ENCODE assay signal across 28 mouse cellular contexts in the genomic region with DNA sequence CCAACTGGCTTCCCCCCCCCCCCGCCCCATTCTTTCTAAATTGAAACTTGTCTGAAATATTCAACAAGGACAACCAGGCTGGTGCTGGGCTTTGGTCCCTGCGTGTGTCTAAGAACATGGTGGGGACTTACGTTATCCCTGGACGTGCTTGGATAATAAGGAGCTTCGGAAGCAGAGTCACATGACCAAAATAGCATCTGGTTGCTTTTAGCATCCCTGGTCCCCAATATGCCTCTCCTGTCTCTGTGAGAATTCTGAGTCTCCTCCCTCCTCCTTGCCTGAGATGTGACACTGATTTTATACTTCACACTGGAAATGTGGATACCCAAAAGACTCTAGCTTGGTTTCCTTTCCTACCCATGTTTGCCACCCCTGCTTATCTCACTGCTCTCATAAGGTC. TPM values are rescaled to one million over a fixed set of nuclear protein-coding genes. Genes with fewer than 3 reads are reported as not detected.
DNase-seq lines count a peak whose midpoint lies in the region; ATAC-seq and TF ChIP-seq lines count a peak whose summit lies in the region.
"Had no signal": no experiment of that assay in that cellular context is flagged by ENCODE, and none has a peak within 500 bp of the region (broad histone marks: within the 10 kb centered on the region; RNA-seq: fewer than 3 reads in every experiment).

No protein-coding gene starts in this region.

- H3K4me1 ChIP-seq in midbrain, embryonic 14.5 days (ENCODE audit: control insufficient read depth, insufficient read depth, low read length): peaks cover 25% of the 10 kb centered on the region
- H3K4me1 ChIP-seq: embryonic facial prominence, embryonic 10.5 days; embryonic facial prominence, embryonic 15.5 days; heart, embryonic 15.5 days; liver, embryonic 12.5 days had no signal

- H3K9me3 ChIP-seq in midbrain, embryonic 14.5 days (ENCODE audit: control insufficient read depth, low read length): no peaks in the 10 kb centered on the region
- H3K9me3 ChIP-seq: embryonic facial prominence, embryonic 10.5 days; embryonic facial prominence, embryonic 15.5 days; heart, embryonic 15.5 days; liver, embryonic 12.5 days; neural tube, embryonic 13.5 days had no signal

- TF ChIP-seq POLR2A in brain, embryonic 14.5 days (IDR thresholded peaks at IDR 0.05; ENCODE audit: borderline replicate concordance, extremely low read depth, insufficient read depth, insufficient read length, poor library complexity, severe bottlenecking): no peak

- WGBS in midbrain, embryonic 14.5 days: 61% methylated on average over 5 of the region's 5 CpGs

- H3K9ac ChIP-seq in midbrain, embryonic 14.5 days (replicated peaks; ENCODE audit: low read length): no peak overlapping the region
- H3K9ac ChIP-seq: embryonic facial prominence, embryonic 15.5 days; heart, embryonic 15.5 days; liver, embryonic 12.5 days; liver, postnatal 0 days; neural tube, embryonic 13.5 days had no signal

- 0 out of 2 replicates have a peak, but pooled peaks have one; percentile 1 for ATAC-seq in frontal cortex, adult (ENCODE audit: low TSS enrichment)
- ATAC-seq in midbrain, embryonic 14.5 days (ENCODE audit: low FRiP score, low TSS enrichment): no peak
- ATAC-seq: CD4-positive, CD25-positive, alpha-beta regulatory T cell, adult 4 months; inflammation-experienced regulatory T-cells, adult 6 months; liver, embryonic 12.5 days; liver, postnatal 0 days had no signal

- TF ChIP-seq CTCF in brain, embryonic 14.5 days (IDR thresholded peaks at IDR 0.05; ENCODE audit: borderline replicate concordance, extremely low read depth, insufficient read depth, insufficient read length): no peak

- no peaks in the 10 kb centered on the region for H3K27me3 ChIP-seq in midbrain, embryonic 14.5 days (ENCODE audit: control insufficient read depth, insufficient read depth, low read length)
- H3K27me3 ChIP-seq: embryonic facial prominence, embryonic 15.5 days; heart, embryonic 15.5 days; liver, embryonic 12.5 days; neural tube, embryonic 13.5 days had no signal

- DNase-seq in frontal cortex, postnatal 14 days (ENCODE audit: low spot score in 2 of 2): no peak
- peak; percentile 42 for DNase-seq in layer of hippocampus, adult 9-11 months
- no peak for DNase-seq in layer of hippocampus, adult 9-10 months (ENCODE audit: low spot score)
- peak; percentile 62 for DNase-seq in brain, embryonic 14.5 days (ENCODE audit: low read depth)
- no peak for DNase-seq in midbrain, embryonic 14.5 days
- no peak for DNase-seq in thymus, postnatal 4 days
- DNase-seq: adrenal gland, postnatal 14 days; cerebellum, adult 2 months; cerebellum, postnatal 14 days; kidney, adult 18-20 months; kidney, postnatal 4 days; left cerebral cortex, postnatal 4 days; liver, postnatal 0 days; lung, postnatal 36 days; right cerebral cortex, postnatal 4 days; thymus, adult 18-20 months; thymus, postnatal 25 days had no signal

- H3K4me3 ChIP-seq in midbrain, embryonic 14.5 days (replicated peaks; ENCODE audit: low read depth, low read length): no peak overlapping the region
- H3K4me3 ChIP-seq: embryonic facial prominence, embryonic 10.5 days; embryonic facial prominence, embryonic 15.5 days; heart, embryonic 15.5 days; liver, embryonic 12.5 days; neural tube, embryonic 13.5 days had no signal

- H3K27ac ChIP-seq in midbrain, embryonic 14.5 days (replicated peaks; ENCODE audit: low read depth, low read length): peak overlapping the region; percentile 63
- H3K27ac ChIP-seq: embryonic facial prominence, embryonic 10.5 days; embryonic facial prominence, embryonic 15.5 days; heart, embryonic 15.5 days; kidney, postnatal 0 days; liver, embryonic 12.5 days; neural tube, embryonic 13.5 days; stomach, postnatal 0 days had no signal

- H3K4me2 ChIP-seq in midbrain, embryonic 14.5 days (ENCODE audit: low read length): no peak overlapping the region
- H3K4me2 ChIP-seq: embryonic facial prominence, embryonic 15.5 days; heart, embryonic 15.5 days; liver, embryonic 12.5 days; neural tube, embryonic 13.5 days had no signal

- H3K36me3 ChIP-seq in midbrain, embryonic 14.5 days (ENCODE audit: control insufficient read depth, insufficient read depth, low read length): no peaks in the 10 kb centered on the region
- H3K36me3 ChIP-seq: embryonic facial prominence, embryonic 10.5 days; embryonic facial prominence, embryonic 15.5 days; heart, embryonic 15.5 days; liver, embryonic 12.5 days; neural tube, embryonic 13.5 days had no signal

RNA-seq across cellular contexts. Expression of gene Myt1l, which starts 31.6 kb away (rescaled TPM):
- 47.0 and 86.4 TPM in 2 replicates for polyA plus RNA-seq in brain, embryonic 14.5 days (2012; rRNA removed)
- 250 and 257 TPM in 2 replicates for polyA plus RNA-seq in midbrain, embryonic 14.5 days (2014; fragmentation: Nextera tagmentation; extraction: Ambion mirVana)
- polyA plus RNA-seq: liver, embryonic 12.5 days; liver, postnatal 0 days; spleen, adult 2 months had no signal

Comparison
In these comparisons a context has a peak if more than half of its experiments do, and no peak if none do; other contexts are left out.
1. DNase-seq: peak in layer of hippocampus, adult 9-11 months (single experiment) and brain, embryonic 14.5 days (single experiment); none in frontal cortex, postnatal 14 days (0 of 2), layer of hippocampus, adult 9-10 months (single experiment), midbrain, embryonic 14.5 days (single experiment) and thymus, postnatal 4 days (single experiment).